Mouse (Mus musculus): Measurements from ENCODE around the gene Txndc9. TPM values are rescaled to one million over a fixed set of nuclear protein-coding genes. Genes with fewer than 3 reads are reported as not detected.

Gene Txndc9
- polyA plus RNA-seq (2012; rRNA removed) = 66.5 and 82.2 TPM in 2 replicates

DNA sequence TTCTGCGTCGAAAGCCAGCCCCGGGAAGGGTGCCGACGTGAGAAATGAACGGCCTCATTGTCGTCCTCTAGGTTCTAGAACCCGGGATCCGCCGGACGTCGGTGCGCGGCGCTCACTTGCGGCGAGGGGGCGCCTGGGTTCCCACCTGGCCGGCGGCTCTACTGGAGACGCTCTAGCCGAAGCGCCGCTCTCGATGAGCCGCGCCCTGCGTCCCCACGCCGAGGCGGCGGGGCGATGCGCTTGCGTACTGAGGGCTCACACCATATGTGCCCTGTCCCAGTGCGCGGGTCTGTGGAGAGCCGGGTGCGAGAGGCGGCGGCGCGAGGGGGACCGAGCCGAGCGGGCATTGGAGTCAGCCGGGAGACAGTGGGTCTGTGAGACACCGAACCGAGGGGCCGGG, at the start of gene Txndc9, which contains the start of gene Eif5b:
Gene Txndc9 (minus strand): TSS at position 27 of the 400 bp plus-strand sequence.
Gene Eif5b (plus strand): TSS at position 144 of the 400 bp plus-strand sequence.

DNA sequence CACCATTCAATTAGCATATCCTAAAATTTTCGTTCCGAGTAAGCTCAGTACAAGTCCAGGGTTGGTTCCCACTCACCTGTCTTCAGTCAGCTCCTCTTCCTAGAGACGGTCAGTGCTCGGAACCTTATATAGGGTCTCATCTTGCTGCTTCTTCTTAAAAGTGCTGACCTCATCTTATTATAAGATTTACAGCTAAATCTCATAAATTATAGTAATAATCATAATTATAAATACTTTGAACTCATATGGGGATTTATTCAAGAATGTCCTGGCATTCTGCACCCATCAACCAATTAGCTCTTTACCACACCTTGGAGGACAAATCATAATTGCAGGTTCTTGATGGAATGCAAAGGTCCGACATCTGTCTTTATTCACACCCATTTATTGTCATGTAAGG, 40.0 kb downstream of the Txndc9 start, which contains the start of gene Lyg1:
Gene Lyg1 (minus strand): TSS at position 101 of the 400 bp plus-strand sequence.

Other genes starting within 250 kb of the Txndc9 start
- gene Tsga10, start 131.5 kb downstream of the Txndc9 start, polyA plus RNA-seq (2012; rRNA removed) = 14.4 and 17.9 TPM in 2 replicates
- gene Lipt1, start 126.2 kb downstream of the Txndc9 start, polyA plus RNA-seq (2012; rRNA removed) = 5.0 and 5.6 TPM in 2 replicates
- 24.1 and 24.6 TPM in 2 replicates for gene Mitd1, start 107.5 kb downstream of the Txndc9 start, polyA plus RNA-seq (2012; rRNA removed)
- gene Mrpl30, start 107.4 kb downstream of the Txndc9 start, polyA plus RNA-seq (2012; rRNA removed) = 133 and 148 TPM in 2 replicates
- gene Lyg2, start 81.4 kb downstream of the Txndc9 start, polyA plus RNA-seq (2012; rRNA removed) = not detected in 2 replicates
- gene Lyg1, start 40.1 kb downstream of the Txndc9 start, polyA plus RNA-seq (2012; rRNA removed) = not detected in 2 replicates
- gene Eif5b, start 117 bp upstream of the Txndc9 start, polyA plus RNA-seq (2012; rRNA removed) = 27.9 and 29.7 TPM in 2 replicates
- gene Rev1, start 131.9 kb upstream of the Txndc9 start, polyA plus RNA-seq (2012; rRNA removed) = 37.8 and 39.9 TPM in 2 replicates

All from central nervous system, embryonic 14 days (tissue).